Mouse (Mus musculus): ENCODE results near the gene BC048562. TPM values are rescaled to one million over a fixed set of nuclear protein-coding genes. Genes with fewer than 3 reads are reported as not detected.
A peak's percentile ranks its signal among the peaks of the same experiment; 100 is the strongest.

The BC048562 gene
- total and polyA plus RNA-seq, 2 experiments from 2014 or later, result not detected

DNA sequence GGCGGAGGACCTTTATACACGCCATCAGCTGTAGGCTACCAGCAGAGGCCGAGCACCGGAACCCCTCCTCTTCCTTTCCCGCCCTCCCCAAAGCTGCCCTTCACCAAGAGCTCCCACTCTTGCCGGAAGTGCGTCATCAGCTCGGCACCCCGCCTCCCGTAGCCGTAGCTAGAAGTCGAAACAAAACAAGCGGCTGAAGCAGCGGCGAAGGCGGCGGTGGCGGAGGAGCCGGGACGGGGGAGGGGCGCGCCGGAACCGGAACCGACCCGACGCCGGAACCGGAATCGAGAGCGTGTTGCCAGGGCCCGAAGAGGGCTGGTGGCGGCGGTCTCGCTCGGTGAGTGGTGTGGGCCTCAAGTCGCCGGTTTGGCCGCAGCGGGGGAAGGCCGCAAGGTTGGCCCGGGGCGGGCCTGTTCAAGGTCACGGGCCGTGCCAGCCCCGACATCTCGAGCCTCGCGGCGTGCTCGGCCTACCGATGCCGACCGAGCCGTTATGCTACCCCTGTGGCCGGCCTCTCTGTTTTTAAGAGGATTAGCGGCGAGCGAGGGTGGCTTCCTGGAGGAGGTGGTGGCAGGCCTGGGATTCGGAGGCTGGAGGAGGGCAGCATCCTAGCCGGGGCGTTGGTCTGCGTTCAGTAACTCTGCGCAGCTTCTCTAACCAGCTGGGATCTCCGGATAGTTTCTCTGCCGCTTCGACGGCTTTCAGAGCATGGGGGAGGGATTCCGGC, 54.4 kb downstream of the BC048562 start, which contains the start of gene Usp19:
Gene Usp19 (plus strand): TSS at position 44 of the 727 bp plus-strand sequence.
- WGBS, result 2% methylated on average over 69 of the region's 69 CpGs
- Histone ChIP-seq H3K27me3 (ENCODE audit: insufficient read depth, low read length) (no peaks in the 10 kb centered on the region), H3K36me3 (ENCODE audit: insufficient read depth) (peaks cover 35% of the 10 kb centered on the region), H3K4me3 (ENCODE audit: low read depth, low read length) (peak within 1 kb of the TSS; percentile 98), H3K4me1 (ENCODE audit: insufficient read depth) (0 out of 2 replicates have a peak, but pooled peaks cover 5% of the 10 kb centered on the region), H3K9ac (peak within 1 kb of the TSS; percentile 92), H3K27ac (ENCODE audit: low read depth, low read length) (peak within 1 kb of the TSS; percentile 93), H3K4me2 (ENCODE audit: low read depth) (peak within 1 kb of the TSS; percentile 79), H3K9me3 (ENCODE audit: low read length) (no peaks in the 10 kb centered on the region)
- peak; percentile 97 for DNase-seq
- TF ChIP-seq CTCF (IDR thresholded peaks at IDR 0.05; ENCODE audit: low read depth), result no peak
- ATAC-seq, result peak; percentile 98

DNA sequence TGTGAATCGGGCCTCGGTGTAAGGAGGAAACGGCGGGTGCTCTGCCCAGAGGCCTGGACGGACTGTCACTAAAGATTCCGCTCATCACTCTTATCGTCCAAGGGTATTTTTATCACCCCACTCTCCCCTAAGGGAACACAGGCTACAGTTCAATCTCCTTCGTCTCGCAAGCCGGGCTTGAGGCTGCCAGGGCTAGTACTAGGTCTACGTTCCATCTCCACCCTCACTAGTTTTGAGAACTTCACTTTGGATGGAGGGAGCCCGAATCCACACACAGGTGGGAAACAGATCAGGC, 55.0 kb downstream of the BC048562 start:
- Histone ChIP-seq H3K4me2 (ENCODE audit: low read depth) (peak overlapping the region; percentile 79), H3K27ac (ENCODE audit: low read depth, low read length) (peak overlapping the region; percentile 93), H3K4me1 (ENCODE audit: insufficient read depth) (0 out of 2 replicates have a peak, but pooled peaks cover 5% of the 10 kb centered on the region), H3K36me3 (ENCODE audit: insufficient read depth) (peaks cover 40% of the 10 kb centered on the region), H3K9ac (peak overlapping the region; percentile 92), H3K27me3 (ENCODE audit: insufficient read depth, low read length) (no peaks in the 10 kb centered on the region), H3K4me3 (ENCODE audit: low read depth, low read length) (peak overlapping the region; percentile 98), H3K9me3 (ENCODE audit: low read length) (no peaks in the 10 kb centered on the region)
- 16% methylated on average over 12 of the region's 12 CpGs for WGBS
- no peak for ATAC-seq
- TF ChIP-seq CTCF (IDR thresholded peaks at IDR 0.05; ENCODE audit: low read depth), result no peak
- DNase-seq, result no peak

DNA sequence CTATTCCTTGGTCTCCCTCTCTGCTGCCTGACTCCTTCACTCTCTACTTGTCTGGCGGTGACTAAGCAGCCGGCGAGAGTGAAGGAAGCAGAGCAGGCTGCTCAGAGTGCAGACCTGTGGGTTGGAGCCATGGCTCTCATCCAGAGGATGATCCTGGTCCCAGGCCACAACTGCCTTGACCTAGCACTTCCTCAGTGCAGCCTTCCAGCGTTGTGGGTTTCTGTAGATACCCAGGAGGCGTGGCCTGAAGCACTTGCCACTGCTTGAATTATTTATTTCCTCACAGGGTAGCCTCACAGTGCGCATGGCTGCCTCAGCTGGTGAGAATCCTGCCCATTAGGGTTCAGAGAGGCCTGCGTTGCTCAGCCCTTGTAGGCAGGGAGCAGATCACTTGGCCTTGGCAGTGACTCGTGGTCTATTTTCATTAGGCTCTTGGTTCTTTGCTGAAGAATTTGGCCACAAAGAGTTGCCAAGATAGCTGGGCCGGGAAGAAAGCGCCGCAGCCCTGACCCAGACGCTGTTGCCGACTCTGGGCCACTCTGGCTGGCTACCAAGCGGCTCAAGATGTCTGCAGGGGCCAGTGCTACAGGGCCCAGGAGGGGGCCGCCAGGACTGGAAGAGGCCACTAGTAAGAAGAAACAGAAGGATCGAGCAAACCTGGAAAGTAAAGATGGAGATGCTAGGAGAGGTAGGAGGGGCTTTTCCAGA, 55.9 kb downstream of the BC048562 start:
- peak overlapping the region; percentile 25; the same call in 1 of the 2 replicates for H3K9ac ChIP-seq
- peak overlapping the region; percentile 79; the same call in 1 of the 2 replicates for H3K4me2 ChIP-seq (ENCODE audit: low read depth)
- H3K27me3 ChIP-seq (ENCODE audit: insufficient read depth, low read length), result no peaks in the 10 kb centered on the region
- H3K4me3 ChIP-seq (ENCODE audit: low read depth, low read length), result 0 out of 2 replicates have a peak overlapping the region, but pooled peaks have one; percentile 98
- peaks cover 50% of the 10 kb centered on the region for H3K36me3 ChIP-seq (ENCODE audit: insufficient read depth)
- DNase-seq, result no peak
- 82% methylated on average over 16 of the region's 16 CpGs for WGBS
- no peaks in the 10 kb centered on the region for H3K9me3 ChIP-seq (ENCODE audit: low read length)
- H3K27ac ChIP-seq (ENCODE audit: low read depth, low read length), result no peak overlapping the region
- ATAC-seq, result no peak
- no peak for TF ChIP-seq CTCF (IDR thresholded peaks at IDR 0.05; ENCODE audit: low read depth)
- 0 out of 2 replicates have a peak, but pooled peaks cover 5% of the 10 kb centered on the region for H3K4me1 ChIP-seq (ENCODE audit: insufficient read depth)

DNA sequence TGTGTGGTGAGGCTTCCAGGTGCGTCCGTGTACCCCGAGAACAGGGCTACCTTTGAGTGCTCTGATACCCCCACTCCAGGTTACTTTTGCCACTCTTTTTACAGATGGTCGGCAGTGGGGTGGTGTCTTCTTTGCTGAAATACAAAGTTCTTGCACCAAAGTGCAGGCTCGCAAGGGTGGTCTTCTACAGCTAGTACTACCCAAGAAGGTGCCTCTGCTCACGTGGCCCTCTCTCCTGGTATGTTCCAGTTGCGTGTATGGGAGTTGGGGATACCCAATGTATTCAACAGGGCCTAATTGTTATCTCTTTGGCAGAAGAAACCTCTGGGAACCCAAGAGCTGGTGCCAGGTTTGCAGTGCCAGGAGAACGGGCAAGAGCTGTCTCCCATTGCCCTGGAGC, 57.0 kb downstream of the BC048562 start:
- TF ChIP-seq CTCF (IDR thresholded peaks at IDR 0.05; ENCODE audit: low read depth), result no peak
- ATAC-seq, result no peak

DNA sequence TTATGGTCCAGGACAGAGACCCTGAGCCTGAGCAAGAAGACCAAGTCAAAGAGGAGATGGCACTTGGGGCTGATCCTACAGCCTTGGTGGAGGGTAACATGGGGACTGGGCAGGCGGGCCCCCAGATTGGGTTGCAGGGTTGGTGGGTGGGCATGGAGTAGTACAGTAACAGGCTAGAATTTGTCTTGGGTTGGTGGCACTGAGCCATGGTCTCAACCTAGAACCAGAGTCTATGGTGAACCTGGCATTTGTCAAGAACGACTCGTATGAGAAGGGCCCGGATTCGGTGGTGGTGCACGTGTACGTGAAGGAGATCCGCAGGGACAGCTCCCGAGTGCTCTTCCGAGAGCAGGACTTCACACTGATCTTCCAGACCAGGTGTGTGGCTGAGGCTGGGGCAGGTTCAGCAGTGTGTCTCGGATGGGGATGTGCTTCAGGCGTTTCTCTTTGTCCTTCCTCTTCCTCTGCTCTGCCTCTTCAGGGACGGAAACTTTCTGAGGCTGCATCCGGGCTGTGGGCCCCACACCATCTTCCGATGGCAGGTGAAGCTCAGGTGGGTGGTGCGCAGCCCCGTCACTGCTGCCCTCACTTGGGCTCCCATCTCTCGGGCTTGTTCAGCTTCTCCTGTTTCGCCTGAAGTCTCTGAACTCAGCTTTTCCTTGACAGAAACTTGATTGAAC, 58.0 kb downstream of the BC048562 start:
- Histone ChIP-seq H3K4me1 (ENCODE audit: insufficient read depth) (0 out of 2 replicates have a peak, but pooled peaks cover 5% of the 10 kb centered on the region), H3K27ac (ENCODE audit: low read depth, low read length) (no peak overlapping the region), H3K9ac (no peak overlapping the region), H3K4me3 (ENCODE audit: low read depth, low read length) (no peak overlapping the region), H3K4me2 (ENCODE audit: low read depth) (no peak overlapping the region), H3K9me3 (ENCODE audit: low read length) (no peaks in the 10 kb centered on the region), H3K36me3 (ENCODE audit: insufficient read depth) (peaks cover 71% of the 10 kb centered on the region), H3K27me3 (ENCODE audit: insufficient read depth, low read length) (no peaks in the 10 kb centered on the region)
- DNase-seq (no peak), ATAC-seq (no peak)
- TF ChIP-seq CTCF (IDR thresholded peaks at IDR 0.05; ENCODE audit: low read depth), result no peak
- 94% methylated on average over 19 of the region's 19 CpGs for WGBS

More for the DNA sequence above, 57.0 kb downstream of the BC048562 start:
- H3K9me3 ChIP-seq (ENCODE audit: low read length), result no peaks in the 10 kb centered on the region
- no peak overlapping the region for H3K4me3 ChIP-seq (ENCODE audit: low read depth, low read length)
- H3K36me3 ChIP-seq (ENCODE audit: insufficient read depth), result peaks cover 60% of the 10 kb centered on the region
- H3K4me2 ChIP-seq (ENCODE audit: low read depth), result no peak overlapping the region
- WGBS, result 96% methylated on average over 8 of the region's 8 CpGs
- no peaks in the 10 kb centered on the region for H3K27me3 ChIP-seq (ENCODE audit: insufficient read depth, low read length)
- H3K9ac ChIP-seq, result no peak overlapping the region
- no peak overlapping the region for H3K27ac ChIP-seq (ENCODE audit: low read depth, low read length)
- 0 out of 2 replicates have a peak, but pooled peaks cover 5% of the 10 kb centered on the region for H3K4me1 ChIP-seq (ENCODE audit: insufficient read depth)
- no peak for DNase-seq

DNA sequence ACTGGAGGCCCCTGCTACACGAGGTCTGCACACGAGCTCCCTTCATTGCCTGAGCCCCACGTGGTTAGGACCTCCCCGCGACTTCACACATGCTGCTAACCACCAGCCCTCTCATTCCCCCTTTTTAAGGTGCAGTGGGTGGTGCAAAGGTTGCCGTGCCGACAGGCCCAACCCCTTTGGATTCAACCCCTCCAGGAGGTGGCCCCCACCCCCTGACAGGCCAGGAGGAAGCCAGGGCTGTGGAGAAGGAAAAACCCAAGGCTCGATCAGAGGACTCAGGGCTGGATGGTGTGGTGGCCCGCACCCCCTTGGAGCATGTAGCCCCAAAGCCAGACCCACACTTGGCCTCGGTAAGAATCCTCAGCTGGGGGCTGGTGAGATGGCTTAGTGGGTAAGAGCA, 58.6 kb downstream of the BC048562 start:
- Histone ChIP-seq H3K4me2 (ENCODE audit: low read depth) (no peak overlapping the region), H3K4me1 (ENCODE audit: insufficient read depth) (0 out of 2 replicates have a peak, but pooled peaks cover 4% of the 10 kb centered on the region), H3K27me3 (ENCODE audit: insufficient read depth, low read length) (no peaks in the 10 kb centered on the region), H3K9ac (no peak overlapping the region), H3K36me3 (ENCODE audit: insufficient read depth) (peaks cover 77% of the 10 kb centered on the region), H3K9me3 (ENCODE audit: low read length) (no peaks in the 10 kb centered on the region), H3K4me3 (ENCODE audit: low read depth, low read length) (no peak overlapping the region), H3K27ac (ENCODE audit: low read depth, low read length) (no peak overlapping the region)
- DNase-seq (no peak), ATAC-seq (no peak)
- TF ChIP-seq CTCF (IDR thresholded peaks at IDR 0.05; ENCODE audit: low read depth), result no peak
- WGBS, result 81% methylated on average over 10 of the region's 10 CpGs

Other genes starting within 250 kb of the BC048562 start
- 27.4 and 34.1 TPM in 2 replicates for gene Bsn, start 246.1 kb upstream of the BC048562 start, total RNA-seq (2014; rRNA removed)
- gene Bsn, start 246.1 kb upstream of the BC048562 start, polyA plus RNA-seq (2015; fragmentation: Nextera tagmentation; extraction: Ambion mirVana), result 3.0 and 5.5 TPM in 2 replicates
- 86.9 and 114 TPM in 2 replicates for gene Dag1, start 172.5 kb upstream of the BC048562 start, total RNA-seq (2014; rRNA removed)
- gene Dag1, start 172.5 kb upstream of the BC048562 start, polyA plus RNA-seq (2015; fragmentation: Nextera tagmentation; extraction: Ambion mirVana), result 64.3 and 77.4 TPM in 2 replicates
- gene Nicn1, start 146.1 kb upstream of the BC048562 start, total RNA-seq (2014; rRNA removed), result 66.6 and 67.7 TPM in 2 replicates
- 115 and 134 TPM in 2 replicates for gene Nicn1, start 146.1 kb upstream of the BC048562 start, polyA plus RNA-seq (2015; fragmentation: Nextera tagmentation; extraction: Ambion mirVana)
- gene Amt, start 139.6 kb upstream of the BC048562 start, total RNA-seq (2014; rRNA removed), result 25.9 and 32.6 TPM in 2 replicates
- gene Amt, start 139.6 kb upstream of the BC048562 start, polyA plus RNA-seq (2015; fragmentation: Nextera tagmentation; extraction: Ambion mirVana), result 14.6 and 20.1 TPM in 2 replicates
- gene Rhoa, start 130.4 kb upstream of the BC048562 start, total RNA-seq (2014; rRNA removed), result 119 and 126 TPM in 2 replicates
- gene Rhoa, start 130.4 kb upstream of the BC048562 start, polyA plus RNA-seq (2015; fragmentation: Nextera tagmentation; extraction: Ambion mirVana), result 238 and 271 TPM in 2 replicates
- 47.7 and 50.0 TPM in 2 replicates for gene Tcta, start 130.3 kb upstream of the BC048562 start, total RNA-seq (2014; rRNA removed)
- gene Tcta, start 130.3 kb upstream of the BC048562 start, polyA plus RNA-seq (2015; fragmentation: Nextera tagmentation; extraction: Ambion mirVana), result 59.2 and 66.2 TPM in 2 replicates
- gene Gpx1, start 97.6 kb upstream of the BC048562 start, total RNA-seq (2014; rRNA removed), result 184 and 264 TPM in 2 replicates
- 446 and 498 TPM in 2 replicates for gene Gpx1, start 97.6 kb upstream of the BC048562 start, polyA plus RNA-seq (2015; fragmentation: Nextera tagmentation; extraction: Ambion mirVana)
- gene Usp4, start 88.6 kb upstream of the BC048562 start, total RNA-seq (2014; rRNA removed), result 112 and 134 TPM in 2 replicates
- 93.9 and 112 TPM in 2 replicates for gene Usp4, start 88.6 kb upstream of the BC048562 start, polyA plus RNA-seq (2015; fragmentation: Nextera tagmentation; extraction: Ambion mirVana)
- gene 1700102P08Rik, start 43.7 kb upstream of the BC048562 start, total RNA-seq (2014; rRNA removed), result 2.8 and 4.2 TPM in 2 replicates
- gene 1700102P08Rik, start 43.7 kb upstream of the BC048562 start, polyA plus RNA-seq (2015; fragmentation: Nextera tagmentation; extraction: Ambion mirVana), result 0.87 and 1.2 TPM in 2 replicates
- gene Ccdc36, start 8.0 kb upstream of the BC048562 start, total RNA-seq (2014; rRNA removed), result 1.8 and 1.9 TPM in 2 replicates
- 1.2 and 1.8 TPM in 2 replicates for gene Ccdc36, start 8.0 kb upstream of the BC048562 start, polyA plus RNA-seq (2015; fragmentation: Nextera tagmentation; extraction: Ambion mirVana)
- gene Ccdc71, start 24.0 kb downstream of the BC048562 start, total RNA-seq (2014; rRNA removed), result 37.2 and 38.7 TPM in 2 replicates
- 51.6 and 55.8 TPM in 2 replicates for gene Ccdc71, start 24.0 kb downstream of the BC048562 start, polyA plus RNA-seq (2015; fragmentation: Nextera tagmentation; extraction: Ambion mirVana)
- gene Klhdc8b, start 25.1 kb downstream of the BC048562 start, total RNA-seq (2014; rRNA removed), result 68.7 and 95.6 TPM in 2 replicates
- 45.5 and 56.5 TPM in 2 replicates for gene Klhdc8b, start 25.1 kb downstream of the BC048562 start, polyA plus RNA-seq (2015; fragmentation: Nextera tagmentation; extraction: Ambion mirVana)
- 22.5 and 36.3 TPM in 2 replicates for gene Lamb2, start 43.3 kb downstream of the BC048562 start, total RNA-seq (2014; rRNA removed)
- 9.1 and 12.5 TPM in 2 replicates for gene Lamb2, start 43.3 kb downstream of the BC048562 start, polyA plus RNA-seq (2015; fragmentation: Nextera tagmentation; extraction: Ambion mirVana)
- 90.3 and 97.0 TPM in 2 replicates for gene Usp19, start 54.1 kb downstream of the BC048562 start, total RNA-seq (2014; rRNA removed)
- gene Usp19, start 54.1 kb downstream of the BC048562 start, polyA plus RNA-seq (2015; fragmentation: Nextera tagmentation; extraction: Ambion mirVana), result 32.2 and 41.5 TPM in 2 replicates
- 121 and 155 TPM in 2 replicates for gene Qars, start 71.2 kb downstream of the BC048562 start, total RNA-seq (2014; rRNA removed)
- 55.1 and 59.5 TPM in 2 replicates for gene Qars, start 71.2 kb downstream of the BC048562 start, polyA plus RNA-seq (2015; fragmentation: Nextera tagmentation; extraction: Ambion mirVana)
- 206 and 265 TPM in 2 replicates for gene Qrich1, start 80.3 kb downstream of the BC048562 start, total RNA-seq (2014; rRNA removed)
- 109 and 123 TPM in 2 replicates for gene Qrich1, start 80.3 kb downstream of the BC048562 start, polyA plus RNA-seq (2015; fragmentation: Nextera tagmentation; extraction: Ambion mirVana)
- gene Impdh2, start 123.8 kb downstream of the BC048562 start, total RNA-seq (2014; rRNA removed), result 115 and 129 TPM in 2 replicates
- 102 and 106 TPM in 2 replicates for gene Impdh2, start 123.8 kb downstream of the BC048562 start, polyA plus RNA-seq (2015; fragmentation: Nextera tagmentation; extraction: Ambion mirVana)
- 70.7 and 71.3 TPM in 2 replicates for gene Ndufaf3, start 131.0 kb downstream of the BC048562 start, total RNA-seq (2014; rRNA removed)
- gene Ndufaf3, start 131.0 kb downstream of the BC048562 start, polyA plus RNA-seq (2015; fragmentation: Nextera tagmentation; extraction: Ambion mirVana), result 104 and 108 TPM in 2 replicates
- 99.6 and 115 TPM in 2 replicates for gene Dalrd3, start 133.4 kb downstream of the BC048562 start, total RNA-seq (2014; rRNA removed)
- gene Dalrd3, start 133.4 kb downstream of the BC048562 start, polyA plus RNA-seq (2015; fragmentation: Nextera tagmentation; extraction: Ambion mirVana), result 221 and 261 TPM in 2 replicates
- gene Wdr6, start 142.3 kb downstream of the BC048562 start, total RNA-seq (2014; rRNA removed), result 353 and 511 TPM in 2 replicates
- gene Wdr6, start 142.3 kb downstream of the BC048562 start, polyA plus RNA-seq (2015; fragmentation: Nextera tagmentation; extraction: Ambion mirVana), result 206 and 283 TPM in 2 replicates
- 29.2 and 39.3 TPM in 2 replicates for gene P4htm, start 161.2 kb downstream of the BC048562 start, total RNA-seq (2014; rRNA removed)
- gene P4htm, start 161.2 kb downstream of the BC048562 start, polyA plus RNA-seq (2015; fragmentation: Nextera tagmentation; extraction: Ambion mirVana), result 35.4 and 39.9 TPM in 2 replicates
- gene Arih2, start 212.9 kb downstream of the BC048562 start, total RNA-seq (2014; rRNA removed), result 68.2 and 70.9 TPM in 2 replicates
- 32.3 and 40.3 TPM in 2 replicates for gene Arih2, start 212.9 kb downstream of the BC048562 start, polyA plus RNA-seq (2015; fragmentation: Nextera tagmentation; extraction: Ambion mirVana)
- 37.6 and 40.5 TPM in 2 replicates for gene Slc25a20, start 225.6 kb downstream of the BC048562 start, total RNA-seq (2014; rRNA removed)
- gene Slc25a20, start 225.6 kb downstream of the BC048562 start, polyA plus RNA-seq (2015; fragmentation: Nextera tagmentation; extraction: Ambion mirVana), result 35.2 and 39.6 TPM in 2 replicates

Measured in forebrain, postnatal 0 days (tissue).